Mouse (Mus musculus) ES-Bruce4 (cell line): ENCODE data around the gene Thap2. TPM values are rescaled to one million over a fixed set of nuclear protein-coding genes. Genes with fewer than 3 reads are reported as not detected.

Source experiments
- H3K27ac ChIP-seq: 2 replicates; pipeline ENCODE4 v1.5.1; 2012; ENCODE audit warnings: low read length, inconsistent platforms; ENCODE audit not compliant: insufficient read depth
- H3K27me3 ChIP-seq: 2 replicates; pipeline ENCODE4 v1.6.1; 2012; ENCODE audit warnings: mild to moderate bottlenecking, low read length, inconsistent platforms; ENCODE audit not compliant: control insufficient read depth, poor library complexity, insufficient read depth, severe bottlenecking
- H3K36me3 ChIP-seq: 2 replicates; pipeline ENCODE4 v1.6.1; 2012; ENCODE audit warnings: inconsistent platforms, mild to moderate bottlenecking, low read length, moderate library complexity; ENCODE audit not compliant: control insufficient read depth, poor library complexity, insufficient read depth, severe bottlenecking
- H3K4me1 ChIP-seq: one replicate; pipeline ENCODE4 v1.8.1; 2011; ENCODE audit warnings: low read length; ENCODE audit not compliant: control insufficient read depth, insufficient read depth
- H3K4me3 ChIP-seq: 2 replicates; pipeline ENCODE4 v1.5.1; 2011; ENCODE audit warnings: low read depth, mild to moderate bottlenecking, low read length
- H3K9ac ChIP-seq: 2 replicates; pipeline ENCODE4 v1.6.1; 2012; ENCODE audit warnings: low read depth, mild to moderate bottlenecking, inconsistent platforms; ENCODE audit not compliant: poor library complexity, severe bottlenecking
- H3K9me3 ChIP-seq: replicated peaks from 2 replicates; pipeline ENCODE4 v1.6.1; 2012; ENCODE audit warnings: mild to moderate bottlenecking, low read length, inconsistent platforms; ENCODE audit not compliant: control insufficient read depth, poor library complexity, insufficient read depth, severe bottlenecking
- CTCF ChIP-seq: IDR thresholded peaks from one replicate; pipeline ENCODE4 v1.8.1; 2011; ENCODE audit warnings: low read depth, low read length
- EP300 ChIP-seq: IDR thresholded peaks from 2 replicates; pipeline ENCODE4 v1.6.1; 2011; ENCODE audit warnings: low read depth, low read length; ENCODE audit not compliant: insufficient read depth
- POLR2A ChIP-seq: IDR thresholded peaks from one replicate; pipeline ENCODE4 v1.8.1; 2011; ENCODE audit warnings: low read length; ENCODE audit not compliant: insufficient read depth
- polyA plus RNA-seq: library from polyadenylated mRNA; stranded (reverse); fragments of >200 nt; gene quantifications from 2 replicates; pipeline ENCODE4 v1.2.4, GENCODE M21; 2011; ENCODE audit warnings: low read depth; ENCODE audit not compliant: missing spikeins, insufficient read depth, insufficient read length

Gene Thap2
- polyA plus RNA-seq: 10.1 and 12.9 TPM in 2 replicates

DNA sequence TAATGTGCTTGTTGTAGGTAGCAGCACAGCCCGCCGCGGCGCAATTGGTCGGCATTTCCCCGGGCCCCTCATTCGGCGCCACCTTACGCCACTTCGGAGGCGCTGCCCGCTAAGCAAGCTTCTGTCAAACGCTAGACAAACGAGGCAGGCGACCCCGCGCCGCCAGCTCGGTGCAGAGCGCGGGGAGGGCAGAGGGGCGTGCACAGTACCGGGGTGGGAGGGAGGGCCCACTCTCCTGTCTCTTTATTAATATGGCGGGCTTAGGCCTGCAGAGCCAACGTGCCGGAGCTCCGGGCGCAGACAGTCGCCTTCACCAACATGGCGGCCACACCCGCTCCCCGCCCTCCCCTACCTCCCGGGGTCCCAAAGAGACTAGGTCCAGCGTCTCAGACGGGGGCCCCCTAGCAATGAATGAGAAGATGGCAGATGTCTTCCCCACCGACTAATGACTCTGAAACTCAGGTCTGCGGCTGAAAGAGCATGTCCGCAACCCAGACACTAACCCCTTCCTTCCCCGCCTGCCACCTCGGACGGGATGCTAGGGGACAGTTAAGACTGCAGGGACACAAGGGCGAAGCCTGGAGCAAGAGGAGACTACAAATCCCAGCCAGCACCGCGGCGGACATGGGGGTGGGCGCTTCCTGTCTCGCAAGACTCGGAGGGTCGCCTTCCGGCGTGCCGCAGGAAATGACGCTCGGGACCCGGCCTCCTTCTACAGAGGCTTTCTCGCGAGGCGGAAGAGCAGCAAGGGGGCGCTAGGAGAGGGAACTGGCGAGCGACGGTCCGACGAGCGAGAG, at the start of gene Thap2, which contains the start of gene Zfc3h1:
TSS of gene Thap2 (minus strand) at position 223 of the 797 bp plus-strand sequence.
TSS of gene Zfc3h1 (plus strand) at position 739 of the 797 bp plus-strand sequence.
- Histone ChIP-seq H3K9ac (peak within 1 kb of the TSS; percentile 93), H3K9me3 (no peaks in the 10 kb centered on the region), H3K27me3 (no peaks in the 10 kb centered on the region), H3K36me3 (peaks cover 14% of the 10 kb centered on the region), H3K4me3 (peak within 1 kb of the TSS; percentile 97), H3K27ac (peak within 1 kb of the TSS; percentile 72; the same call in 1 of the 2 replicates), H3K4me1 (no peaks in the 10 kb centered on the region)
- TF ChIP-seq CTCF (peak; percentile 40), EP300 (0 out of 2 replicates have a peak, but pooled peaks have one; percentile 32), POLR2A (peak; percentile 65)

DNA sequence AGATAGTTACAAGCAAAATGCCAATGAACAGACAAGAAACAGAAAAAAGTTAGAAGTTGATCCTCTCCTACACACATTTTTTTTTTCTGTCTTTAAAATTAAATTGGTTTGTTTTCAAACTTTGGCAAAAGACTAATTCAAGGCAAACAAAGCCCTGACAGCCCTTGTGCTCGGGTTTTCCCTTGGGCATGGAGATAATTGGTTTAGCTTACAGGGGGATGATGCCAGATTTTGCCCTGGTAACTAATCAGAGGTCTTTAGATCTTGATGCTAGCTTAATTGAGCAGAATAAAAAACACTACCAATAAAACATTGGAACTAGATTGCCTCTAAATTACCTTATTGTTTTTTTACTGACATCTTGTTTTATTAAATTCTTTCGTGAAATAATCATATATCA, 41.1 kb upstream of the Thap2 start:
- no peak overlapping the region for H3K27ac ChIP-seq
- no peak overlapping the region for H3K4me3 ChIP-seq
- H3K36me3 ChIP-seq: peaks cover 45% of the 10 kb centered on the region
- H3K27me3 ChIP-seq: no peaks in the 10 kb centered on the region
- no peaks in the 10 kb centered on the region for H3K4me1 ChIP-seq
- H3K9ac ChIP-seq: no peak overlapping the region
- no peaks in the 10 kb centered on the region for H3K9me3 ChIP-seq
- TF ChIP-seq CTCF (no peak), EP300 (no peak), POLR2A (no peak)

DNA sequence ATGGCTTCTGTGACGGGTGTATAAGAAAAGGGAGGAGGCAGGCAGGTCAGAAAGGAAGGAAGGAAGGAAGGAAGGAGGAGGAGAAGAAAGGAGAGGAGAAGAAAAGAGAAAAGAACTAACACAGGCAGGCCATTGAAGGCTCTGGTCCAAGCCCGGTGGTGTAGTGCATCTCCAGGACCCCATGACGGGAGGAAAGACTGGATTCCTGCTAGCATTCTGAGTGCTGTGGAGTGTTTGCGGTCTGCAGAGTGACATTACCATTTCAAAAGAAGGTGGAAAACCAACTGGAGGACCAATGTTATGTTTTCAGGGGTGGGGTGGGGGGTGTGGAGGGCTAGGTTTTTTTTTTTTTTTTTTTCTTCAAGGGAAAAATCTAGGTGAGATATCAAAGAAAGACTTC, 37.7 kb upstream of the Thap2 start:
- Histone ChIP-seq H3K9me3 (no peaks in the 10 kb centered on the region), H3K27ac (no peak overlapping the region), H3K4me3 (no peak overlapping the region), H3K4me1 (no peaks in the 10 kb centered on the region), H3K9ac (no peak overlapping the region), H3K36me3 (peaks cover 45% of the 10 kb centered on the region), H3K27me3 (no peaks in the 10 kb centered on the region)
- no peak for TF ChIP-seq POLR2A

DNA sequence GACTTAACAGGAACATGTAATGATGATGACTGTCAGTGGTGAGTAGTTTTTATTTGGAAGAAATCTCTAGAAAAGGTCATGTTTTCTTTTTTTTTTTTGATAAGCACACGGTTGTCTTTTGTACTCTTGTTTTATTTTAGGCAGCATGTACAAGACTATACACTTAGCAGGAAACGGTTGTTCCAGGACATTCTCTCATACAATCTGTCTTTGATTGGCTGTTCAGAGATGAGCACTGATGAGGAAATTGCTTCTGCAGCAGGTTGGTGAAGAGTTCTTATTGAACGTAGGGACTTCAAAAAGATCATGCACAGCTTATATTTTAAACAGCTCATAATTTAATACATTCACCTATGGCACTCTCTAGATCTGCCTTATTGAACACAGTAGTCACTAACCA, 29.8 kb upstream of the Thap2 start:
- peaks cover 10% of the 10 kb centered on the region for H3K9me3 ChIP-seq
- no peak overlapping the region for H3K9ac ChIP-seq
- H3K4me3 ChIP-seq: no peak overlapping the region
- H3K36me3 ChIP-seq: peaks cover 73% of the 10 kb centered on the region
- no peaks in the 10 kb centered on the region for H3K4me1 ChIP-seq
- TF ChIP-seq EP300 (no peak), CTCF (no peak), POLR2A (no peak)
- no peak overlapping the region for H3K27ac ChIP-seq
- H3K27me3 ChIP-seq: no peaks in the 10 kb centered on the region

DNA sequence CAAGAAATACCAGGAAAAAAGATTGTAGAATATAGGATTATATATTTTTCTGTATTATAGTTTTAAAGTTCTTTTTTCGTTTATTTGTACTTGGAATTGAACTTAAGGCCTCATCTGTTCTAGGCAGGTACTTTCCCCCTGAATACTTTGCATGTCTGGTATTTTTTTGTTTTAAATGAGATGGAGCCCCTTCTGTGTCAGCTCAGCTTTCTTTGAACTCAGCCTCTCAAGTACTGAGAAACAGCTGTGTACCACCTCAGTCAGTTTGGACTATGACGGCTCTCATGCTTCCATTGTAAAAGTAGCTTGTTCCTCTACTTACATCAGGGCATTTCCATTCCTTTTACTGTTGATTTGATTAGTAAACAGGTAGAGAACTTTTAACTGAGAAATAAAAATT, 29.3 kb upstream of the Thap2 start:
- peaks cover 10% of the 10 kb centered on the region for H3K9me3 ChIP-seq
- H3K4me1 ChIP-seq: no peaks in the 10 kb centered on the region
- H3K27ac ChIP-seq: no peak overlapping the region
- H3K36me3 ChIP-seq: peaks cover 75% of the 10 kb centered on the region
- no peaks in the 10 kb centered on the region for H3K27me3 ChIP-seq
- TF ChIP-seq EP300 (no peak), POLR2A (no peak), CTCF (no peak)
- no peak overlapping the region for H3K9ac ChIP-seq
- no peak overlapping the region for H3K4me3 ChIP-seq

DNA sequence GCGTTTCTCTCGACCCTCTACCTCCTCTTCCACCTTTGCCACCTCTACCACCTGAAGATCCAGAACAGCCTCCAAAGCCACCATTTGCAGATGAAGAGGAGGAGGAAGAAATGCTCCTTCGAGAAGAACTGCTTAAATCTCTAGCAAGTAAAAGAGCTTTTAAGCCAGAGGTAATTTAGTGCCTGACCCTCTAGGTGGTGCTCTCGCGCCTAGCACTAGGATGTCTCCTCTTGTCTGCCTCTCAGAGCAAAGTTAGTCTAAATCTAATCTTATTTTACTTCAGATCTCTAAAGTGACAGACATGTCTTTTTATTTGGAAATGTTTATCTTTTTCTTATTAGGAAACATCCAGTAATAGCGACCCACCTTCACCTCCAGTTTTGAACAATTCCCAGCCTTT, 22.1 kb upstream of the Thap2 start:
- Histone ChIP-seq H3K4me3 (no peak overlapping the region), H3K27me3 (no peaks in the 10 kb centered on the region), H3K9ac (no peak overlapping the region), H3K36me3 (peaks cover 53% of the 10 kb centered on the region), H3K27ac (no peak overlapping the region), H3K4me1 (no peaks in the 10 kb centered on the region), H3K9me3 (no peaks in the 10 kb centered on the region)
- TF ChIP-seq POLR2A (no peak), CTCF (peak; percentile 55)
